Mouse (Mus musculus): ENCODE results near the gene Vmn2r102.

Vmn2r102 gene

DNA sequence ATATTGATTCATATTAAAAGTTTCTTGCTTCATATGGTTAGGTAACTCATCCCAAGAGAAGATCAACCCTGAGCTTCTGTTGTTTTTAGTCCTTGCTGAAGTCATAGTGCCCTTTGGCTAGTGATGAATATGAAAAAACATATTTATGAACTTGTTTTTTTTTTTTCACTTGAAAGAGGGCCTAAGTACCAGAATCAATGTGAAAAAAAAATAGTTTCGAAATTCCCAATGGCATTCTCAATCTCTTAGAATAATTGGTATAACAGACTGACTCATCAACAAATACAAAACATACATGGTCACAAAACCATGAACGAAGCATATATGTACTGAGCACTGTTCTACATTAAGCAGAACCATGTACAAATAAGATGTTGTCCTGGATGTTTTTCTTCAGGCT is at the start of gene Vmn2r102:
TSS of gene Vmn2r102 (plus strand) at position 301 of the 400 bp plus-strand sequence.
- no peak for DNase-seq (ENCODE audit: low read depth, low spot score)

DNA sequence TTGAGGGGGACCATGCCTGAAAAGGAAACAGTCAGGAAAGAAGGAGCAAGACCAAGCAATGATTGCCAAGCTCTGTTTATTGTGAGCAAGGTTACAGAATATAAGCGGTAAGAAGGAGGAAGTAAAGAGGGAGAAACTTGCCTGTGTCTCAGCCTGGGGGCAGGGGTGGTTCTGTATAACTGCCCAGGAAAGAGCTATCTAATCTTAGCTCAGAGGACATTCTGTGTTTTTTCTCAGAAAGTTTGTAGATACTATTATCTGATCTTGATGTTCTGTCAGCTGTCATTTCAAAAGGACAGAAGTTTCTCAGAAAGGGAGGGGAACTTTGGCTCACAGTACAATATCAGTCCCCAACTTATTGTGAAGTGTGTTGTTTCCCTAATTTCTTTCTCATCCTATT is 30.8 kb upstream of the Vmn2r102 start:
- no peak for DNase-seq (ENCODE audit: low read depth, low spot score)

DNA sequence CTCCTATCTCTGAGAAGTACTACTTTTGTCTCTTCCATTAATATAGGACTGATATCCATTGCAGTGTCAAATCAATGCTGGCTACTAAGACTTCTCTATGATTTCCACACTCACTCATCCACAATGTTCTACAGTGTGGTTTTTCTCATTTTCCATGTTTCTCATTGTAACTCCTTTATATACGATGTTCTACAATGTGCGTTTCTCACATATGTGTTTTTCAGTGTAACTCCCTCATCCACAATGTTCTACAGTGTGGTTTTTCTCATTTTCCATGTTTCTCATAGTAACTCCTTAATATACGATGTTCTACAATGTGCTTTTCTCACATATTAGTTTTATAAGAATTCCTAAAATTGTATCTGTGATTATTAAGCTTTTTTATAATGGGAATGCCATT is 1.7 kb upstream of the Vmn2r102 start:
- no peak for DNase-seq (ENCODE audit: low read depth, low spot score)

DNA sequence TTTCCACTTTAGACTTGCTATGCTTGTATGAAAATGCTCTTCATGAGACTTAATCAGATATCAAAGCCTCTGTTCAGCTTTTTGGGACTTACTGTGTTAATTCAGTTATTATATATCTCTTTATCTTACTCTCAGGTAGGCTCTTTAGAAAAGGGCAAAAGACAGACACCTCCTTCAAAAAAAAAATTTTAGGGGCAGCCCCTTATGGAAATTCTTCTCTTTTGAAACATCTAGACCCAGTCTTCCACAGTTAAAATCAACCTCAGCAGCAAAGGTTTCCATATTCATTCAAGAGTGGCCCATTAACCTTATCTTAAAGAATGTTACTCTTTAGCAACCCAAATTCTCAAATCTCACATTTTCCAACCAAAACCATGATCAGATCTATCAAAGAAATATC is 31.9 kb downstream of the Vmn2r102 start:
- DNase-seq (ENCODE audit: low read depth, low spot score): no peak

Measured in embryo, embryonic 11.5 days (tissue).